Mouse (Mus musculus): ENCODE results near the gene Ndrg2.

Ndrg2 gene

DNA sequence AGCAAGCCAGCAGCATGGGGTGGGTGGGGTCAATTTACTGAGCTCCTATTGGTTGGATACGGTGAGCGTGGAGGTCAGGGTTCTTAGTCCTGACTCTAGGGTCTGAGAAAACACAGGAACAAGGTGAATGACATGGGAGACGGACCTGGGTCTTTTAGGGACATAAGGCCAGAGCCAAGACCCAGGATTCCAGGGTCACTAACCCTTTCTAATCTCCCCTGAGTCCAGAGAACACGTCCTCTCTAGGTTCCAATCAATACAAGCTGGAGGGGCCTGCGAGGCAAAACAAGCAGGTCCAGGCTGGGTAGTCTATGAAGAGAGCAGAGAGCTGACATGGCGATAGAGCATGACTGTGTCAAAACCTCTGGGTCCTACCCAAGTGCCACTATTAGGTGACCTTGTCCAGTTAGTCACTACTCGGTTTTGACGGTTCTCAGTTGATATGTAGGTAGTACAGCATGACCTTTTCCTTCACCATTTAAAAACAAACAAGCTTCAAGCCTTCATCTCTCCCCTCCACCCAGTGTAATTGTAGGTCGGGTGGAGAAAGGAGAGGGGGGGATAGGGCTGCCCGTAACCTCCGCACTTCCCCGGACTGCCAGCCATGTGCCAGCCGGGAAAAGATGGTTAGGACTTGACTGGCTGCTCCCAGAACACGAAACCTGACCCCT lies 1.4 kb downstream of the Ndrg2 start:
- DNase-seq = peak; percentile 53 to 71

DNA sequence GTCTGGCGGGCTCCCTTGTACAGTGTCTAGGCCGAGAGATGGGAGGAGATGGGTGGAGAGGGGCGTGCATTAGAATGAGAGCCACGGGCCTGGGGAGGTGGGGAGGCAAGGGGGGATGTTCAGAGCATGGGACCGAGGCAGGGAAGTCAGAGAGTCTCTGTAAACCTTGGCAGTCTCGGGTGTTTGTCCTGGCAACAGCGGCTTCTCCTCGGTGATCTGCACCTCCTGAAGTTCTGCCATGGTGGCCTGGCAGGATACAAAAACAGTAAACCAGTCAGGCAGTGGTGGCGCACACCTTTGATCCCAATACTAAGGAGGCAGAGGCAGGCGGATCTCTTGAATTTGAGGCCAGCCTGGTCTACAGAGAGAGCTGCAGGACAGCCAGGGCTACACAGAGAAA lies 2.7 kb downstream of the Ndrg2 start:
- DNase-seq = no peak

DNA sequence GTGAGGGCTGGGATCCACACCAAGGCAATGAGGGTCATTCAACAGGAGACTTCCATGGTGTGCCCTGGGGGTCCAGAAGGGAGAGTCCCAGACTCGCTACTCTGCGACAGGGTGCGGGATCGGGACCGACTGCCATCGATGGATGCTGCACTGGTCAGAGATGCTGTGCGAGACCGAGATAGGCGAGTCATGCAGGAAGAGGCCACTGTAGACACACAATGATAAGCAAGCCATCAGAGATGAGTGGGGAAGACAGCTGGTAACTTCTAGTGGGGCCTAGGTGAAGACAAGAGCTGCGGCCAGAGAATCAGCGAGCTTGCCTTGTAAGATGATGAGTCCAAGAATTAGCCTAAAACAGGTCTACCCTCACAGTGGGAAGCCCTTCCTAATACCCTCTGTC lies 7.9 kb downstream of the Ndrg2 start:
- no peak for DNase-seq

DNA sequence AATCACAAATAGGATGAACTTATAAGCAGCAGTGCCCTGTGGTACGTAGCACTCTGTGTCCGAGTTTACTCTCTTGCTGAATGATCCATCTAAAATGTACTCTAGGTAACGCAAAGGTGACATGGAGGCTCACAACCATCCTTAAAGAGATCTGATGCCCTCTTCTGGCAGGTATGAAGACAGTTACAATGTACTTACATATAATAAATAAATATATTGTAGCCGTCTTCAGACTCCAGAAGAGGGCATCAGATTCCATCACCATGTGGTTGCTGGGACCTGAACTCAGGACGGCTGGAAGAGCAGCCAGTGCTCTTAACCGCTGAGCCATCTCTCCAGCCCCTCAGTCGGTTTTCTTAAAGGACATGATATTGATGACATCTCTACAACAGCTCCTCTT lies 9.3 kb downstream of the Ndrg2 start:
- DNase-seq = no peak

DNA sequence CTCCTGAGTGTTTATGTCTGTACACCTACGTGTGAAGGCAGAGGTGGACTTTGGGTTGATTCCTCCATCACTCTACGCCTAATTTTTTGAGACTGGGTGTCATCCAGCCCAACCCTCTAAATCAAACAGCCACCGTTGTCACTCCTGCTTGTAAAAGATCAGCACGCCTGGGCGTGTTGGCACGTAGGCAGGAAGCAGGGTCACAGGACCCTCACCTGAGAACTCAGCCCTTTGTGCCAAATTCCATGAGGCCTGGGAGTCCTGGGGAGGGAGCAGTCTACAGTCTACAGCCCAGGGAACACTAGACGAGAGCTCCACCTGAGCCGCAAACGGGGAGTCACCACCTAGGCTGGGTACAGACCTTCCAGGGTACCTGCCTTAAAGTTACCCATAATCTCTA lies 10.2 kb downstream of the Ndrg2 start:
- DNase-seq = no peak

DNA sequence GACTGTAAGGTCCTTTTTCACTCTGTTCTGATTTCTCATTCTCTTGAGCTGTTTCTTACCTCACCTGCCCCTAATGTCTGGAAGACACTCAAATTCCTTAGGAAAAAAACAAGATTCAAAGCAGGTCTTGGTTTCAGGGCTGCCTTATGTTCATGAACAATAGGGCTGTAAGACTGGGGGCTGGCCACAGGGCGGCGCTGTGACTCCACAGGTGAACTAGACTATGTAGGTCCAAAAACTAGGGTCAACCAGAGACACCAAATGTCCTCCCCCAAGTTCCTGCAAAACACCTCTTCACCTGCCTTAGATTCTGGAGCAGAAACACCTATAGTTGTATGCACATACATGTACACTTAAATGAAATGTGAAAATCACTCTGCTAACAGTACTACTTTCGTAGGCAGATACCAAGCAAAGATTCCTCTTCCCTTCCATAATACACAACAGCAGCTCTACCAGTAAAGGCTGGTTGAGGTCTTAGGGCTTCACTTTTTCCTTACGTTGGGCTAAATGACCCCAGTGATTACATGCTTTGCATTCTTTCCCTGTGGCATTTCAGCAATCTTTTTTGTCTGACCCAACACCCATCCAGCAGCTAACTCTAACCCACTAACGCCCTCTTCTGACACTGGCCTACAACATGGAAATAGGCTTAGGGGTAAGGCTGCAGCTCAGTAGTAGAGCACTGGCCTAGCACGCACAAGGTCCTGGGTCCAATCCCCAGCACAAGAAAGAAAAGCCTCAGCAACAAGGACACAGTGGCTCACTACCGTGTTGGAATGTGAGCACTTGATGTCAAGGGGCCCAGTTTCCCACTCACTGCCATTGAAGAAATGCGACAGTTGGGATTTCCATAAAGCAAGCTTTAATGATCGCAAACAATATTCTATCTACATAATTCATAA lies 10.9 kb downstream of the Ndrg2 start:
- DNase-seq = peak; percentile 50 to 67

DNA sequence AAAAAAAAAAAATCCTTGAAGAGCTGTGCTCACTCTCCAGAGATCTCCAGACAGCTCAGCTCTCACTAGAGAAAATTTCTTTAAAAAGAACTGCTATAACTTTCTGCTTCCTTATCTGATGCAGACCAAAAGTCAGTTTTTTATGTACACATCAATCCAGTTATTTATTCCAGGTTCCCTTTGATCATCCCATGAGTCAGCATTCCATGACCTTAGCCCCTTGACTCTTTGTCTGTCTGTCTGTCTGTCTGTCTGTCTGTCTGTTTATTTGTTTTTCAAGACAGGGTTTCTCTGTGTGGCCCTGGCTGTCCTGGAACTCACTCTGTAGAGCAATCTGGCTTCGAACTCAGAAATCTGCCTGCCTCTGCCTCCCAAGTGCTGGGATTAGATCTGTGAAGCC lies 14.6 kb downstream of the Ndrg2 start:
- no peak for DNase-seq

DNA sequence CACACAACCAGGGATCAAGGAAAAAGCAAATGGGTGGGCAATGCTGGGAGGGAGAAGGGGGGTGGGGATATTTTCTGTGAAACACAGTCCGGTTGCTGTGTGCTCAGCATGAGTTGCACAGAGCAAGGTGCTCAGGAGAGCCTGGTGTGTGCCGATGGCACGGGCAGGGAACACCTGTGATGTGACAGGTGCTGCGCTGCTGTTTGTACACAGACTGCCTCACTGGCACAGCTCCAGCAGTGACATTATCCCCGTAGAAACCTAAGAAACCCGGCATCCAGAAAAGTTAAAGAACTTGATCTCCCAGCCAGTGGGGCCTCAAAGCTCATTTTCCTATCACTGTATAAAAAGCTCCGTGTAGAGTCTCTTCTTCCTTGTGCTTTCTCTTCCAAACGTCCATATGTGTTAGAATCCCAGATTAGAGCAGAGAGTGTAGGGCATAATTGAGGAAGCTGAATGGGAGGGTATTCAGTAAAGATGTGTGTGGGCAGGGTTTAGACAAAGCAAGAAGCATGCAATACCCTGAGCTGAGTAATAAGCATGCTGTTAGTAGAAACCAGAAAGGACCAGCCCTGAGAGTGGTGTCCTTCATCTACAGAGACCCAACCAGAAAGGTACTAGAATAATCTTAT lies 17.3 kb downstream of the Ndrg2 start:
- DNase-seq = no peak

DNA sequence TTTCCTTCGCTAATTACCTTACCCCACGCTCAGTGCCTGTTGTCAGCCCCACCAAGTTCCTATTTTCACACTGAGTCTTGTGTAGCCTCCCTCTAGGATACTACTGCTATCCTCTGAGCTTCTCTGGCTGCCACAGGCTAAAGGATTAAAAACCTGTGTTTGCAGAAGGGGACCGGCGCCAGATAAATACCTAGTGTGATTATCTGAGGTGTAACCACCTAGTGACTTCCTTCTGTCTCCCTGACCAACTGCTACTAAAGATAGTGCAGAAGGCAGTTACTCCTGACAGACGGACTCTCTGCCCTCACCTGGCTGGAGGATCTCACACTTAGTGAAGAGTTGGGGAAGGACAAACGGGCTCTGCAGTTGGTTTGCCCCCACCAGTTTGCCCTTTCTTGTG lies 17.9 kb downstream of the Ndrg2 start:
- DNase-seq = no peak

DNA sequence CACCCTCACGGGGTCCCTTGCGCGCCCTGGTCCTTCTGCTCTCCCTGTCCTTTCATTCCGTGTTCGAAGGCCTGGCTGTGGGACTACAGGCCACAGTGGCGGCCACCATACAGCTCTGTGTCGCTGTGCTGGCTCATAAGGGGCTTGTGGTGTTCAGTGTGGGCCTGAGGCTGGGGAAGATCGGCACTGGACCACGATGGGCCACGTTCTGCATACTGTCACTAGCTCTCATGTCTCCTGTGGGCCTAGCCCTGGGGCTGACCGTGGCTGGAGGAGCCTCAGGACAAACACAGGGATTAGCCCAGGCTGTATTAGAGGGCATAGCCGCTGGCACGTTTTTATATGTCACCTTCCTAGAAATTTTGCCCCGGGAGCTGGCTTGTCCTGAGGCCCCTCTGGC lies 18.9 kb downstream of the Ndrg2 start:
- DNase-seq = no peak

DNA sequence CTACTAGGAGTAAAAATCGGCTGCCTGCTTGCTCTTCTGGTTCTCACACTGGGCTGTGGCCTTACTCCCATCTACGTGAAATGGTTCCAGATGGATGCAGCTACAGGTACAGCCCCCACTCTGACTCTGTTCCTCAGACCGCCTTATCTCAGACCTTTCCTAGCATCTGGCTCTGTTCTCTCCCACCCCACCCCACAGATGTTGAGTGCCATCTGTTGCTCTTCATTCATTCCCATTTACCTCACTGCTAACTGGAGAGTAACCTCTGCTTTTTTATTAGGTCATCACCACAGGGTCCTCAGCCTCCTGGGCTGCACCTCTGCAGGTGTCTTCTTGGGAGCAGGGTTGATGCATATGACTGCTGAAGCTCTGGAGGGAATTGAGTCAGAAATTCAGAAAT lies 20.1 kb downstream of the Ndrg2 start:
- DNase-seq = no peak

DNA sequence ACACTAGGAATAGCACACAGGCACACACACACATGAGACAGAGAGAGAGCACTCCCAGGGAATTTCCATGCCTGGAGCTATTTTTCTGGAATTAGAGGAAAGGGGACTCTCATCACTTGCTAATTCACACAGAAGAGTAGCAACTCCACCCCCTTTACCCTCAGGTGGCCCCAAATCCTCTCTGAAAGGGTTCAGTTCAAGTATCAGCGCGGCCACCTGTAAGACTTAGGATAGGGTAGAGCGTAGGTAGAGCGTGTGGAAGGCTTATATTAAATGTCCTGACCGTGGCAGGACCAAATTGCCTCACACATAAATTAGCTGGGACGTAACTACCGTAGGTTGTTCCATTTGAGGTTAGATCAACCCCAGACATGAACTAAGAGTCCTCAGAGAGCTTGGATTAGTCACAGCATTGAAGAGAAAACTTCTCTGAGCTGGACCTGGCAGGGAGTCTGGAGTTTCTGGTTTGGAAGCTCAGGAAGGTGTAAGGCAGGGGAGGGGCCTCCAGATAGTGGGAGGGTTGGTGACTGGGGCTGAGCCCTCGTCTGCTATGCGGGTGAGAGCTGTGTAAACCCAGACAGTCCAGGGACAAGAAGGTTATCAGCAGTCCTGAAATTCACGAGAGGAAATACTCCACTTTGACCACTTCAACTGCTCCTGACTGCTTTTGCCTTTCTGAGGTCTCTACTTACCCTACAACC lies 20.7 kb downstream of the Ndrg2 start:
- DNase-seq = no peak

DNA sequence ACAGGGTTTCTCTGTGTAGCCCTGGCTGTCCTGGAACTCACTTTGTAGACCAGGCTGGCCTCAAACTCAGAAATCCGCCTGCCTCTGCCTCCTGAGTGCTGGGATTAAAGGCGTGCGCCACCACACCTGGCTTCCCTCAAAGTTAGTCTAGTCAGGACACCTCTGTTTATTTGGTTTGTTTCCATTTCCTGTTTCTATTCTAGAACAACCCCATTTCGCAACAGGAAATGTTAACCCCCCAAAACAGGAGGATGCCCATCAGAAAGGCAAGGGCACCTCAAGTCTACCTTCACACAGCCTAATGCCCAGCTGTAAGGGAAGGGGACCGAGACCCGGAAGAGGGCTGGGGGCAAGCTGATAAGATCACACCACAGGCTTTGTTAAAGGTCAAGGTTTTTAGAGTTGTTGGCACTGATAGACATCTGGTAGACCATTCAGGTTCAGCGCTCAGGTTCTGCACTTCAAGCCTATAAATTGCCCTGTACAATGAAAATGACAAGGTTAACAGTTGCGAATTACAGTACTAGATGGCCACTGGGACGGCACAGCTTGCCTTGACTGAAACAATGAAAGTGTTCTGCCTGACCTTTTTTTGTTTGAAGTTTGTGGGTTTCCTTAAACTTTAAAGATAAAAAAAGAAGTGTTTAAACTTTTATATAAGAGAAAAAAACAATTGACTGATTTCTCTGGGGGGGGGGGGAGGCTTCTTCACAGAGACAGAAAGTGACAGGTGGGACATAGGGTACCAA lies 21.6 kb downstream of the Ndrg2 start, which contains the start of gene Slc39a2:
Gene Slc39a2, plus strand, starts transcription at position 699 of the 749 bp plus-strand sequence.
- no peak for DNase-seq

DNA sequence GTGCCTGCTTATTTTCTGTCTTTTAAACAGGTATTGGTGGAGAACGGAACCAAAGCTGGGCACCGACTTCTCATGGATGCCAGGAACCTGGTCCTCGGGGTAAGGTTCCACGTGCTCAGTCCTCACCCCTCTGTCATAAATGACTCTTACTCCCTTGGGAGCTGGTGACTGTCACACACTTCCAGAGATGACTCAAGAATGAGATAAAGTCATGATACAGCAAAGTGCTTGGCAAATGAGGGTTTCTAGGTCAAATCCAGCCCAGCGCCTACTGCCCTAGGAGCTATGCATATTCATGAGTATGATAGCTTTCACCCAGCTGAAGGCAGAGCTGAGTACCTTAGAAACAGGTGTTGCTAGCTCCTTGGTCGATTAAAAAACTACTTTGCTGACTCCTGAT lies 24.1 kb downstream of the Ndrg2 start:
- no peak for DNase-seq

DNA sequence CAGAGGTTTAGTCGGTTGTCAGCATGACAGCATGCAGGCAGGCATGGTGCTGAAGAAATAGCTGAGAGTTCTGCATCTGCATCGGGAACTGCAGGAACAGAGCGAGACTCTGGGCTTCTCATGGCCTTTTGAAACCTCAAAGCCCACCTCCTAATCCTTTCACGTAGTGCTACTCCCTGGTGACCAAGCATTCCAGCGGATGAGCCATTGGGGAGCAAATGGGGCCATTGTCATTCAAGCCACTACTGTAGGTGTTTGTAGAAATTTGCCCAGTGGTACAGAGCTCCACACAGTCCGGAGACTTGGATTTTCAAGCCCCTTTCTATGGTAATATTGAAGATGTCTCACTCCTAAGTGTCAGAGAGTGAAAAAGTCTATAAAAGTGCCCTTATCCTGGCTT lies 27.9 kb downstream of the Ndrg2 start:
- DNase-seq = no peak

DNA sequence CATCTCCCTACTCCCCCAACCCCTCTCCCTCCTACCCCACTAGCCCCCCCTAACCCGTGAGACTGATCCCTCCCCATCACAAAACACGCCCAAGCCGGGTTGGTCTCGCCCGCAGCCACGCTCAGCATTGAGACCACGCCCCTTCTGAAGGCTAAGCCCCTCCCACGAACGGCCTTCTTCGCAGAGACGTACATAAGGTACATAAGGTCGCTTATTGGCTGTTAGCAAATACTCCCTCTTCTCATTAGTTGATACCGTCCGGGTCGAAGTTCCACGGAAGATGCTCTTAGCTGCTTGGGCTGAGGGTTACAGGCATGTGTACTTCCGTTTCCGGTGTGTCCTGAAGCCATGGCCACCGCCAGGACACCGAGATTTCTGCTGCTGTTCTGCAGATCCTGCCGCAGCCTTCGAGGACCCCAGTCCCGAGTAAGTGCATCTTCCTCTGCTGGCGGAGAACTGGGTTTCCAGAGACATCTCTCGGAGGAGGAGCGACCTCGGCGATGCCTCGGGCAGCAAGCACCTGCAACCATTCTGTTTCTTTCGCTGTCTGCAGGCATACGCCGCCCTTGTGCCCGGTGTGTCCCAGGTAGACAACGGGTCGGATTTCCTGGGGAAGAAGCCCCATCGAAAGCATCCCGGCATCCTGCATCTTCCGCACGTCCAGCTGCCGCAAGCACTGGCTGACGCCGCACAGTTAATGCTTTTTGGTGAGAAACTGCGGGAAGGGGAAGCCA lies 29.2 kb downstream of the Ndrg2 start, which contains the start of gene Mettl17:
Gene Mettl17, plus strand, starts transcription at position 245 of the 734 bp plus-strand sequence.
- DNase-seq = peak; percentile 96 to 97

DNA sequence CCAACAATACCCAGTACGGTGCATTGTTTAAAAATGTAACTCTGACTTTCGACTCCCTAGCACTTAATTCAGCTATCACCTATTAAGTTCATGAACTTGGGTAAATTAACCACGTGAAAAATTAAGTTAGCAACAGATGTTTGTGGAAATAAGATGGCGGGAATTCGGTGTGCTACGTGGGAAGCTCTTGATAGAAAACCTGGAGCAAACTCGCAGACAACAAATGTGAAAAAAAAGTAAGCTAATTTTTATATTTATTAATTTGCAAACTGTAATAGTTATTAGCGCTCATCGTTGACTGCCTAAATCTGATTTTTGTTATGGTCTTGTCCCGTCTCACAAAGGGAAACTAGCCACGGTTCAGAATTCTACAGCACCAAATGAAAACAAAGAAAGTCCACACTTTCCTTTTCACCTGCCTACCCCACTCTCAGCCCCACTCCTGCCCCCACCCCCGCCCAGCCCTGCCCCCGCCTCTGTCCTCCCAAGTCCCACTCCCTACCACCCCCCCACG lies 29.9 kb downstream of the Ndrg2 start:
- no peak for DNase-seq

DNA sequence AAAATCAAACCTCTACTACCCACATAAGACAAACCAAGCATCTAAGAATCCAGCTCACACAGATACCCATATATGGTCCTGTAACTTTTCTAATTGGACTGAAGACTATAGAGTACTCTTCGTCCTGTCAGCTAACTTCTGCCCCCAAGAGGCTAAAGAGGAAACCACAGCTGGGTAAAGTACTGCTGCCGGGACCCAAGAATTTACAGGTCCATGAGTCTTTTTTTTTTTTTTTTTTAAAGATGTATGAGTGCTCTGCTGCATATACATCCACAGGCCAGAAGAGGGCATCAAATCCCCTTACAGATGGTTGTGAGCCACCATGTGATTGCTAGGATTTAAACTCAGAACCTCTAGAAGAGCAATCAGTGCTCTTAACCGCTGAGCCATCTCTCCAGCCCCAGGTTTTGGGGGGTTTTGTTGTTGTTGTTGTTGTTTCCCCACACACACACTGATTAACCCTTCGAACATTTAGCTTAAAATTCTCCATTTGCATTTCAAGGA lies 30.4 kb downstream of the Ndrg2 start:
- DNase-seq = peak; percentile 82 to 87

DNA sequence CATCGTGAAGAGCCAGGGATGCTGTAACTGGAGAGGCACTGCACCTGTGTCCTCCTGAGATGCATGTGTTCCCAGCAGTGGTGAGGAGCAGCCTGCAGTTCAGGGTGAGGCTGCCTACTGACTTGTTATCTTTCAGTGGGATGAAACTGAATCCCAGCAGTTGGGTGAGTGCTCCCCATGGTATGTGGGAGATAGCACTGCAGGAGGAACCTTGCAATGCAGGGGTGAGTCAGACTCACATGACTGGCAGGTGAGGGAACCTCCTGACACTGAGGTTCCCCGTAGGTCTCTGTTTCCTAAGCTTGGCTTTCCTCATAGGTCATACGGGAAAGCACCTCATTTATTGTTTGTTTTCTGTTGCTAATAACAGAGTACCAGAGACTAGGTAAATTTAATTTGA lies 36.4 kb downstream of the Ndrg2 start:
- no peak for DNase-seq

DNA sequence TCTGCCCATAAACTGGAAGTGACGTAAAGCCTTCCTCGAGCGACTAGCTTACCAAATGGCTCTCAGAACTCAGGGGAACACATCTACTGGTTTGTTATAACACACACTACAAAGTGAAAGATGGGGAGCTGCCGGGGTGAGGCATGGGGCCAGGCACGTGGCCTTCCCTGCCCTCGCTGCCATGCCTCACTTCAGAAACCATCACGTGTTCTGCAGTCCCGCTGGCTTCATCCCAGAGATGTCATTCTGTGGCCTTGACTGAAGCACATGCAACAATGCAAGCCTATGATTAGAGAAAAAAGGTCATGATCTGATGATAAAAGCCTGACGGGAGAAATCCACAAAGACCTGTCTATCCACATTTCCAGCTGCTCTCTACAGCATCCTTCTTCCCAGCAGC lies 42.2 kb downstream of the Ndrg2 start:
- DNase-seq = no peak

DNA sequence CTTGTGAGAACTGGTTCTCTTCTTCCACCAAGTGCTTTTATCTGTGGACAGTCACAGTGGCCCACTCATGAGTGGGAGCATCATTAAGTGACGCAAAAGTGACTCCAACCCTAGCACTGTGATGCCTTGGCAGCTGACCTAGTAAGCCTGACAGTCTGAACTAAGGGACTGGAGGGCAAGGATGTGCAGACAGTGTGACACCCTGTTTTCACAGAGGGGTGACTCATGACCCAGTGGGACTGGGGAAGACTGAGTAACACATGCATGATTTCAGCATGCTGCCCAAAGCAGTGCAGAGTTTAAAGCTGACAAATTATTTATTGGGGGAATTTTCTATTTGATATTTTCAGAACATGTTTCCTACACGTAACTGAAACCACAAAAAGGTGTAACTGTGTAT lies 43.2 kb downstream of the Ndrg2 start:
- no peak for DNase-seq
